Mouse (Mus musculus): ENCODE results near the gene Sptan1.

GRCm38 (mm10) chr2:30076959-30077358 is 111.6 kb downstream of the Sptan1 start:
- TF ChIP-seq EP300 (IDR thresholded peaks at IDR 0.05; ENCODE audit: insufficient read depth, low read depth, low read length) (no peak), CTCF (IDR thresholded peaks at IDR 0.05) (no peak), POLR2A (IDR thresholded peaks at IDR 0.05; ENCODE audit: insufficient read depth, low read depth, low read length) (no peak)

Data from heart, adult 2 months (tissue).